Mouse (Mus musculus) midbrain, postnatal 0 days (tissue): Measurements from ENCODE around the gene Gm3448. TPM values are rescaled to one million over a fixed set of nuclear protein-coding genes. Genes with fewer than 3 reads are reported as not detected.
"Not testable (repeated sequence)": the region's sequence is repeated elsewhere in the genome, so short reads cannot be mapped to it uniquely, and the experiment has no call there.

ENCODE experiments used
- ATAC-seq: fragments of 200-750 bp; cut with Nextera tagmentation; 2 replicates; pipeline ENCODE4 v1.8.0; 2017; ENCODE audit warnings: moderate number of reproducible peaks, mild to moderate bottlenecking, moderate TSS enrichment, moderate library complexity; ENCODE audit not compliant: low FRiP score
- DNase-seq: peaks from one replicate; pipeline ENCODE4 v3.0.0-alpha.2; 2015; ENCODE audit warnings: low spot score
- H3K27ac ChIP-seq: fragments of 300-500 bp; sonication (generic); 2 replicates; pipeline ENCODE4 v1.5.1; 2014; ENCODE audit warnings: low read depth, mild to moderate bottlenecking, low read length, mixed read lengths
- H3K27me3 ChIP-seq: fragments of 300-500 bp; sonication (generic); 2 replicates; pipeline ENCODE4 v1.6.1; 2014; ENCODE audit warnings: low read length, control low read depth, mixed read lengths; ENCODE audit not compliant: insufficient read depth
- H3K36me3 ChIP-seq: fragments of 300-500 bp; sonication (generic); 2 replicates; pipeline ENCODE4 v1.6.1; 2014; ENCODE audit warnings: low read length, control low read depth, mixed read lengths; ENCODE audit not compliant: insufficient read depth
- H3K4me1 ChIP-seq: fragments of 300-500 bp; sonication (generic); 2 replicates; pipeline ENCODE4 v1.6.1; 2014; ENCODE audit warnings: mild to moderate bottlenecking, control low read depth, antibody characterized with exemption, low read length, mixed read lengths; ENCODE audit not compliant: insufficient read depth
- H3K4me2 ChIP-seq: fragments of 300-500 bp; sonication (generic); 2 replicates; pipeline ENCODE4 v1.6.1; 2014; ENCODE audit warnings: low read depth, mild to moderate bottlenecking, low read length, mixed read lengths; ENCODE audit not compliant: poor library complexity, severe bottlenecking
- H3K4me3 ChIP-seq: fragments of 300-500 bp; sonication (generic); 2 replicates; pipeline ENCODE4 v1.5.1; 2014; ENCODE audit warnings: low read depth, mild to moderate bottlenecking, low read length, moderate library complexity
- H3K9ac ChIP-seq: fragments of 300-500 bp; sonication (generic); replicated peaks from 2 replicates; pipeline ENCODE4 v1.6.1; 2014; ENCODE audit warnings: mild to moderate bottlenecking, low read length, moderate library complexity, mixed read lengths; ENCODE audit not compliant: poor library complexity, severe bottlenecking
- H3K9me3 ChIP-seq: fragments of 300-500 bp; sonication (generic); 2 replicates; pipeline ENCODE4 v1.6.1; 2016; ENCODE audit warnings: low read length, control low read depth
- CTCF ChIP-seq: IDR thresholded peaks from 2 replicates; pipeline ENCODE4 v1.5.1; 2016; ENCODE audit warnings: antibody characterized with exemption, mild to moderate bottlenecking
- WGBS: fragments of 180-500 bp; shearing (Covaris S2); extraction: QIAGEN DNeasy Blood & Tissue Kit; methylation state at CpG from one replicate; pipeline ENCODE4 v1.1.7; 2014; 5-methylcytosine and 5-hydroxymethylcytosine counted together
- polyA plus RNA-seq: library from polyadenylated mRNA; unstranded; fragments of >200 nt; fragmentation: Nextera tagmentation; extraction: Ambion mirVana; gene quantifications from 2 replicates; pipeline ENCODE4 v1.2.1, GENCODE M21; 2015
- total RNA-seq: library from RNA; depleted of rRNA; stranded (reverse); fragments of >200 nt; gene quantifications from 2 replicates; pipeline ENCODE4 v1.2.3, GENCODE M21; 2014; rRNA removed

Gene Gm3448
- total RNA-seq = 0.99 and 5.1 TPM in 2 replicates
- 0.98 and 3.1 TPM in 2 replicates for polyA plus RNA-seq

DNA sequence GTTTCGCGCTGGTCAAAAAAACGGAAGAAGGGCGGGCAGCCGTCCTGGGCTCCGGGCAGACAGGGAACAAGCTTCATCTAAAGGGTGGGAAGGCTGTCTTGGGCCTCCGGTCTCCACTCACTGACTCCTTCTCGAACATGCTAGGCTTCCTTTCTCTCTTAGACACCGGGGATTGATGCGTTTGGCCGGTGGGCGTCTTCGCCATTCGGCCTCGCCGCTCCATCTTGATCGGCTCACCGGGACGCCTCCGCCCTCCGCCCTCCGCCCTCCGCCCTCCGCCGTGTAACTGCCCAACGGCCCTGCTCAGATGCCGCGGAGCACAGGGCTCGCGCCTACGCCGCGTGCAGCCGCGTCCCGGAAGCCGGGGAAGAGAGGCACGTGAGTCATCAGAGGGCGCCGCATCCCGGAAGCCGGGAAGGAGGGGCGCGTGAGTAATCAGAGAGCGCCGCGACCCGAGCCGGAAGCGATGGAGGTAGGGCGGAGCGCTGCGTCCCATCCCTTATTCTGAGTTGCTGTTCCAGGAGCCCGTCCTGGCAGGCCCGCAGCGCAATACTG is at the start of gene Gm3448, which contains the start of the genes Ermard and Tcte3:
Gene Gm3448, minus strand, starts transcription at position 363 of the 555 bp plus-strand sequence.
Gene Ermard, plus strand, starts transcription at position 34 of the 555 bp plus-strand sequence.
Gene Tcte3, minus strand, starts transcription at position 314 of the 555 bp plus-strand sequence.
- H3K9ac ChIP-seq, H3K36me3 ChIP-seq, H3K27ac ChIP-seq, DNase-seq, H3K9me3 ChIP-seq, H3K4me3 ChIP-seq, H3K4me2 ChIP-seq, H3K4me1 ChIP-seq, H3K27me3 ChIP-seq: not testable (repeated sequence)
- no CpG with 5 or more reads among the region's 56 CpGs for WGBS
- peak; percentile 98 for ATAC-seq

DNA sequence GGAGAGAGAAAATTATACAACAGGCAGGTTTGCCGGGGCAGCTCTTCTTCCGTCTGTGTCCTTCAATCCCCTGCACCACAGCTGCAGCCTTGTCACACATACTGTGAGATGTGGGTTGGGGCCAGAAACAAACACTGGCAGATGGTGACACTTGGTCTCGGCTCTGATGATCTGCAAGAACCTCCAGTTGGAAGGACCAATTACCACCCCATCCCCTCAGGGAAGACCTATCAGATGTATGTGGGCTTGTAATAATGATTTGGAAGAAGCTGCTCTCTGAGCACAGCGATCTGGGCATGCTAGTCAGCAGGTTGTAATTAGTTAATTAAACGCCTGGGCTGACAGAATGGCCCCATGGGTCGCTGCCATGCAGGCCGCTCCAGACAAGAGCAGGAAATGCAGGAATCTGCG is 47.3 kb upstream of the Gm3448 start:
- Histone ChIP-seq H3K4me1 (no peaks in the 10 kb centered on the region), H3K9me3 (no peaks in the 10 kb centered on the region), H3K27me3 (no peaks in the 10 kb centered on the region), H3K9ac (no peak overlapping the region), H3K36me3 (no peaks in the 10 kb centered on the region), H3K4me2 (no peak overlapping the region), H3K27ac (no peak overlapping the region), H3K4me3 (no peak overlapping the region)
- 21% methylated on average over 8 of the region's 8 CpGs for WGBS
- DNase-seq (peak; percentile 92), ATAC-seq (peak; percentile 81)
- TF ChIP-seq CTCF = no peak

DNA sequence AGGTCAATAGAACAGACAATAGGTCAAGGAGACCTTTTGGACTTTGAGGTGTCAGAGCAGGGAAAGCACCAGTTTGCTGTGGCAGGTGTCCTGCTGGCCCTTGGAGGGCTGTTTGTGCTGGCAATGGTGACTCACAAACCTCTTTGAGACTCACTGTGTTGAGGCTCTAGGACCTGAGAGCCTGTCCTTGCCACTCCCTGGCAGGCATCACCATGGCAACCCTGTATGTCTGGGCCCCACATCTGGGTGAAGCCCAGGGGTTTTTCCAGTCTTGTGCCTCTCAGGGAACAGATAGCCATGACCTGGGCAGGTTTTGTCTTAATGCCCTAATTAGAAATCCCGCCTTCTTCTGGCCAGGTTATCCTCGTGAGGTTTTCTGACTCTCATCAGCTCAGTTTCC is 46.8 kb upstream of the Gm3448 start:
- no peak for DNase-seq
- Histone ChIP-seq H3K4me3 (no peak overlapping the region), H3K9me3 (no peaks in the 10 kb centered on the region), H3K4me1 (no peaks in the 10 kb centered on the region), H3K27me3 (no peaks in the 10 kb centered on the region), H3K4me2 (no peak overlapping the region), H3K36me3 (no peaks in the 10 kb centered on the region), H3K9ac (no peak overlapping the region), H3K27ac (no peak overlapping the region)
- TF ChIP-seq CTCF = no peak
- ATAC-seq = peak; percentile 63
- WGBS = 27% methylated on average over 2 of the region's 2 CpGs

DNA sequence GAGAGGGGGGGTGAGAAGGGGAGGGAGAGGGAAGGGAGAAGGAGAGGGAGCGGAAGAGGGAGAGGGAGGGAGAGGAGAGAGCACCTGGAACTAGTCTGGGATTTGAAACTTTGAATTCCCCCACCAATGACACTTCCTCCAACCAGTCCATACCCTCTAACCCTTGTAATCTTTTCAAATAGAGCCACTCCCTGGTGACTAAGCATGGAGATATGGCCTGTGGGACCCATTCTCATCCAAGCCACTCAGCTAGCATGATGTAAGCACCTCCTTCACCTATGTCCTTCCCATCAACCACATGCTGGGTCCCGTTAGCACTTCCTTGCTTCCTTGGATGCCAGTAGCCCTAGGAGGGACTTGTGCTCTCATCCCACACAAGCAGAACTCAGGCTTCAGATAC is 43.7 kb upstream of the Gm3448 start:
- no peaks in the 10 kb centered on the region for H3K4me1 ChIP-seq
- WGBS = 70% methylated on average over 2 of the region's 2 CpGs
- H3K27me3 ChIP-seq = no peaks in the 10 kb centered on the region; the same call in 1 of the 2 replicates
- no peaks in the 10 kb centered on the region for H3K9me3 ChIP-seq
- H3K27ac ChIP-seq = no peak overlapping the region
- no peak for ATAC-seq
- DNase-seq = no peak
- no peak overlapping the region for H3K9ac ChIP-seq
- no peak overlapping the region for H3K4me3 ChIP-seq
- TF ChIP-seq CTCF = no peak
- H3K4me2 ChIP-seq = no peak overlapping the region
- H3K36me3 ChIP-seq = no peaks in the 10 kb centered on the region

DNA sequence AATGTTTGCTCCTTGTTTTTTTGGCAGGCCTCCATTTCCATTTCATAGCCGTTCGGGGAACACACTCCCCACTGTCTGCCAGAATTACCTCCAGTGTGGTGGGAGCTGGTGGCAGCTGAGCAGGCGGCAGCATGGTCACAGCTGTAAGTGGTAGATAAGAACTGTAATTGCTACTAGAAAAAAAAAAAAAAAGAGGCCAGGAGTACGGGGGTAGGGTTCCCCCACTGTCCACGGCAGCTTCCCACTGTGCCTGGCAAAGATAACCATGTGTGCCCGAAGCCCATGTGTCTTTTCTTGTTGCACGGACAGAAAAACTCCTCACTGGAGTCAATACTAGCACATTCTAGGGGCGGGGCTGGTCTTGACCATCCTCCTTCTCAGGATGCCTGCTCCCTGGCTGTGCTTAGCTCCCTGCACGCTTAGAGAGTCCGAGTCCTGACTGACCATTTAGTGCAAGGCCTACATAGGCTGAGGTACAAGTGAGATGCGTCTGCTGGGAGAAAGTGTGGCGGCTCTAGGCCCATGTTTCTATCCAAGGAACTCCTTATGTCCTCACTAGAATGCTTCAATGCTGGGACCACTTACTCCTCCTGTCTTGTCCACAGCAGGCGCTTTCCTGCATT is 43.0 kb upstream of the Gm3448 start:
- Histone ChIP-seq H3K9me3 (no peaks in the 10 kb centered on the region), H3K4me1 (no peaks in the 10 kb centered on the region), H3K27ac (no peak overlapping the region), H3K36me3 (no peaks in the 10 kb centered on the region), H3K4me2 (no peak overlapping the region), H3K27me3 (no peaks in the 10 kb centered on the region; the same call in 1 of the 2 replicates), H3K4me3 (no peak overlapping the region), H3K9ac (no peak overlapping the region)
- ATAC-seq = no peak
- TF ChIP-seq CTCF = no peak
- WGBS = 54% methylated on average over 13 of the region's 13 CpGs
- no peak for DNase-seq

DNA sequence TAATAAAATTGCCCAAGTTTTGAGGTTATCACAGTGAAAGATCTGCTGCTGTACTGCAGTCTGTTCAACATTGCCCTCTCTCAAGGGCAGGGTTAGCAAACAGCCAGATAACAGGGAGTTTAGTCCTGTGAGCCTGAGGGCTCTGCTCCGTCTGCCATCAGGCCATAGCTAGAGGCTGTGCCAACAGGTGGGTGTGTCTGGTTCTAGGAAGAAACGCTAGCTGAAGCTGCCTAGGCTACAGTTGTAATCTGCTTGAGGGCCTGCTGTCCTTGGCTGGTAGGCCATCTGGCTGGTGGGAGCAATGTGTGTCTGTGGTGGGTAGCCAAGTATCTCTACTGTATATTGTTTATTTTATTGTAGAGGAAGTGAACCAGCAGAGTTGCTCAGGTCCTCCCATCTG is 36.2 kb upstream of the Gm3448 start:
- DNase-seq (peak; percentile 63), ATAC-seq (no peak)
- no peak overlapping the region for H3K4me3 ChIP-seq
- no peaks in the 10 kb centered on the region for H3K36me3 ChIP-seq
- no peaks in the 10 kb centered on the region; the same call in 1 of the 2 replicates for H3K27me3 ChIP-seq
- no peak overlapping the region for H3K4me2 ChIP-seq
- no peak overlapping the region for H3K27ac ChIP-seq
- no peaks in the 10 kb centered on the region for H3K4me1 ChIP-seq
- H3K9me3 ChIP-seq = no peaks in the 10 kb centered on the region
- no peak for TF ChIP-seq CTCF
- whole genome bisulfite sequencing = 49% methylated on average over 2 of the region's 2 CpGs
- no peak overlapping the region for H3K9ac ChIP-seq
